Mouse (Mus musculus) neural tube, embryonic 12.5 days (tissue): ENCODE data around the gene Dyrk1b. TPM values are rescaled to one million over a fixed set of nuclear protein-coding genes. Genes with fewer than 3 reads are reported as not detected.
"Not testable (repeated sequence)": the region's sequence is repeated elsewhere in the genome, so short reads cannot be mapped to it uniquely, and the experiment has no call there.

ENCODE experiments used
- ATAC-seq: fragments of 200-750 bp; cut with Nextera tagmentation; 2 replicates; pipeline ENCODE4 v1.8.0; 2017; ENCODE audit warnings: low read depth, mild to moderate bottlenecking, moderate TSS enrichment, moderate library complexity; ENCODE audit not compliant: low FRiP score
- H3K27ac ChIP-seq: fragments of 300-500 bp; sonication (generic); 2 replicates; pipeline ENCODE4 v1.5.1; 2016
- H3K27me3 ChIP-seq: fragments of 300-500 bp; sonication (generic); replicated peaks from 2 replicates; pipeline ENCODE4 v1.6.1; 2016; ENCODE audit warnings: mild to moderate bottlenecking
- H3K36me3 ChIP-seq: fragments of 300-500 bp; sonication (generic); 2 replicates; pipeline ENCODE4 v1.6.1; 2016; ENCODE audit warnings: mild to moderate bottlenecking
- H3K4me1 ChIP-seq: fragments of 300-500 bp; sonication (generic); 2 replicates; pipeline ENCODE4 v1.6.1; 2016
- H3K4me2 ChIP-seq: fragments of 300-500 bp; sonication (generic); replicated peaks from 2 replicates; pipeline ENCODE4 v1.6.1; 2016; ENCODE audit warnings: mild to moderate bottlenecking
- H3K4me3 ChIP-seq: fragments of 300-500 bp; sonication (generic); 2 replicates; pipeline ENCODE4 v1.5.1; 2016
- H3K9ac ChIP-seq: fragments of 300-500 bp; sonication (generic); 2 replicates; pipeline ENCODE4 v1.6.1; 2016; ENCODE audit warnings: mild to moderate bottlenecking
- H3K9me3 ChIP-seq: fragments of 300-500 bp; sonication (generic); 2 replicates; pipeline ENCODE4 v1.6.1; 2016; ENCODE audit warnings: mild to moderate bottlenecking
- WGBS: fragments of 180-500 bp; shearing (Covaris S2); methylation state at CpG from one replicate; pipeline ENCODE4 v1.1.7; 2016; 5-methylcytosine and 5-hydroxymethylcytosine counted together
- polyA plus RNA-seq: library from polyadenylated mRNA; unstranded; fragments of >200 nt; fragmentation: Nextera tagmentation; extraction: Ambion mirVana; gene quantifications from 2 replicates; pipeline ENCODE4 v1.2.1, GENCODE M21; 2016

Gene Dyrk1b
- 20.4 and 22.0 TPM in 2 replicates for polyA plus RNA-seq

DNA sequence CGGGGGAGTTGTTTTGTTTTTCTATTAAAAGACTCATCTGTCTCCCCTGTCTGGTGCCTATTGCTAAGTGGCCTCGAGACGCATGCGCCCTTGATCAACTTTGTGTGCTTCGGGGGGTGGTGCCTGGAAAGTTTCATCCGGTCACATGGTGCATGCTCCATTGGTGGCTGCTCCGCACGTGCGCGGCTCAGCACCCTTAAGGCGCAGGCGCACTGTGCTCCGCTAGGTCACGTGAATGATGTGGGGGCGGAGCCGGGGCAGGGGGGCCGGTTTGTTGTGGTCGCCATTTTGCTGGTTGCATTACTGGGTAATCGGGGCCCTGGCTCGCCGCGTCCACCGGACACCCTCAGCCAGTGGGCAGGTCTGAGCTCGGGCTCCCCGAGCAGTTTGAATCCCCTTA lies at the start of gene Dyrk1b:
TSS of gene Dyrk1b (plus strand) at position 242 of the 400 bp plus-strand sequence.
- H3K27me3 ChIP-seq, result no peaks in the 10 kb centered on the region
- peak within 1 kb of the TSS; percentile 85 for H3K4me2 ChIP-seq
- H3K36me3 ChIP-seq, result peaks cover 67% of the 10 kb centered on the region
- peak; percentile 89 for ATAC-seq
- 1% methylated on average over 25 of the region's 25 CpGs for WGBS
- H3K9me3 ChIP-seq, result no peaks in the 10 kb centered on the region
- peaks cover 13% of the 10 kb centered on the region for H3K4me1 ChIP-seq
- H3K4me3 ChIP-seq, result peak within 1 kb of the TSS; percentile 95
- peak within 1 kb of the TSS; percentile 93 for H3K9ac ChIP-seq
- peak within 1 kb of the TSS; percentile 83 for H3K27ac ChIP-seq

DNA sequence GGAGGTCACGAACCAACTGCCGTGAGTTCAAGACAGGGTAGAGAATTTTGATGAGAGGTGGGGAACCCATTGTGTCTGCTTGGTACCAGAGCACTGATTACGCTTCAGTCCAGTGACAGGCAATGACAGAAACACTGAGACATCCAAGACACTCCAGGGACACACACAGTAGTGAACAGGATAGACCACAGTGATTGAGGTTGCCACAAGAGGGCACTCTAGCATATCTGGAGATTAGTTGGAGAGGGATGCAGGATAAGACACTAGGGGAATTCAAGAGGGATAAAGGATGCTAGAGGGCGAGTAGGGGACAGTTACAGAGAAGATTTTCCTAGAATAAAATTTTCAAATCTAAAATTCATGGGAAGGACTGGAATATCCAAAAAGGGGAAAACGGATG lies 41.7 kb upstream of the Dyrk1b start:
- WGBS, result 62% methylated on average over 5 of the region's 5 CpGs

GRCm38 (mm10) chr7:28148263-28148662 lies 31.0 kb upstream of the Dyrk1b start:
- no peak overlapping the region for H3K27ac ChIP-seq
- 15% methylated on average over 3 of the region's 3 CpGs for WGBS
- H3K4me1 ChIP-seq, result no peaks in the 10 kb centered on the region
- no peak overlapping the region for H3K9ac ChIP-seq
- H3K9me3 ChIP-seq, result 0 out of 2 replicates have a peak, but pooled peaks cover 4% of the 10 kb centered on the region
- no peaks in the 10 kb centered on the region for H3K36me3 ChIP-seq
- H3K27me3 ChIP-seq, result no peaks in the 10 kb centered on the region
- ATAC-seq, result peak; percentile 76; the same call in 1 of the 2 replicates
- no peak overlapping the region for H3K4me2 ChIP-seq
- H3K4me3 ChIP-seq, result no peak overlapping the region

More for the DNA sequence above, 41.7 kb upstream of the Dyrk1b start:
- Histone ChIP-seq H3K27me3 (no peaks in the 10 kb centered on the region), H3K36me3 (no peaks in the 10 kb centered on the region), H3K9ac (no peak overlapping the region), H3K9me3 (no peaks in the 10 kb centered on the region), H3K4me1 (no peaks in the 10 kb centered on the region), H3K4me2 (no peak overlapping the region), H3K27ac (no peak overlapping the region), H3K4me3 (no peak overlapping the region)
- no peak for ATAC-seq

DNA sequence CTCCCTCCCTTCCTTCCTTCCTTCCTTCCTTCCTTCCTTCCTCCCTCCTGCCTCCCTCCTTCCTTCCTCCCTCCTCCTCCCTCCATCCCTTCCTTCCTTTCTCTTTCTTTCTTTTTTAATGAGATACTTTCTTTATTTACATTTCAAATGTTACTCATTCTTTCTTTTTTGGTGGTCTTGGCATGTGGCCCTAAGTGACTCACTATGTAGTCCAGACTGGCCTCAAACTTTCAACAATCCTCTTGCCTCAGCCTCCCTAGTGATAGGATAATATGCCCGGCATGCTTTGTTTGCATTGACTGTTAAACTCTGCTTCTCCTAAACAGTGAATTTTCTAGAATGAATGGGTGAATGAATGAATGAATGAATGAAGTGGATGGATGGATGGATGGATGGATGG lies 29.4 kb upstream of the Dyrk1b start:
- Histone ChIP-seq H3K4me1 (no peaks in the 10 kb centered on the region), H3K9ac (no peak overlapping the region), H3K4me3 (no peak overlapping the region), H3K27me3 (no peaks in the 10 kb centered on the region), H3K27ac (no peak overlapping the region), H3K4me2 (no peak overlapping the region), H3K36me3 (no peaks in the 10 kb centered on the region), H3K9me3 (no peaks in the 10 kb centered on the region)
- no peak for ATAC-seq
- 87% methylated on average over 1 of the region's 1 CpGs for WGBS

- WGBS, result 21% methylated on average over 13 of the region's 13 CpGs
- no peak overlapping the region for H3K4me3 ChIP-seq
- ATAC-seq, result no peak
- no peaks in the 10 kb centered on the region for H3K4me1 ChIP-seq
- H3K27ac ChIP-seq, result no peak overlapping the region
- no peaks in the 10 kb centered on the region for H3K27me3 ChIP-seq
- H3K36me3 ChIP-seq, result no peaks in the 10 kb centered on the region
- H3K4me2 ChIP-seq, result no peak overlapping the region
- H3K9me3 ChIP-seq, result no peaks in the 10 kb centered on the region
- H3K9ac ChIP-seq, result no peak overlapping the region
Observed at GRCm38 (mm10) chr7:28151584-28152221, 27.6 kb upstream of the Dyrk1b start.

DNA sequence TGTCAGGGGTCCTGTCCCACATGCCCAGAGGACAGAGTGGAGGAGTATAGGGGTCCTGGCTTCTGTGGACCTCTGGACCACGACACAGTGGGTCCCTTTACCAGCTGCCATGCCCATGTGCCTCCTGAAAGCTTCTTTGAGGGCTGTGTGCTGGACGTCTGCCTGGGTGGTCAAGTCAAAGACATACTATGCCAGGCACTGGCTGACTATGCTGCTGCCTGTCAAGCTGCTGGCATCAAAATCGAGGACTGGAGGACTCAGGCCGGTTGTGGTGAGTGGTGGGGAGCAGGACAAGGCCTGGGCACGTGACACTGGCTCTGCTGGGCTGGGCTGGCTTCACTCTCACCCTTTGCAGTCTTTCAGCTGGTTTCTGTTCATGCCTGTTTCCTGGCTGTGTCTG lies 25.7 kb upstream of the Dyrk1b start:
- H3K27me3 ChIP-seq, H3K9me3 ChIP-seq, H3K4me3 ChIP-seq, H3K36me3 ChIP-seq, H3K9ac ChIP-seq, ATAC-seq, H3K27ac ChIP-seq, H3K4me2 ChIP-seq, H3K4me1 ChIP-seq: not testable (repeated sequence)
- WGBS, result 49% methylated on average over 5 of the region's 5 CpGs

- H3K9me3 ChIP-seq, result no peaks in the 10 kb centered on the region
- no peak overlapping the region for H3K27ac ChIP-seq
- H3K4me2 ChIP-seq, result no peak overlapping the region
- 0 out of 2 replicates have a peak, but pooled peaks cover 3% of the 10 kb centered on the region for H3K27me3 ChIP-seq
- ATAC-seq, result no peak
- H3K4me3 ChIP-seq, result no peak overlapping the region
- WGBS, result 66% methylated on average over 6 of the region's 6 CpGs
- no peaks in the 10 kb centered on the region for H3K36me3 ChIP-seq
- H3K4me1 ChIP-seq, result no peaks in the 10 kb centered on the region
- no peak overlapping the region for H3K9ac ChIP-seq
Observed at GRCm38 (mm10) chr7:28159292-28159691, 20.0 kb upstream of the Dyrk1b start.

DNA sequence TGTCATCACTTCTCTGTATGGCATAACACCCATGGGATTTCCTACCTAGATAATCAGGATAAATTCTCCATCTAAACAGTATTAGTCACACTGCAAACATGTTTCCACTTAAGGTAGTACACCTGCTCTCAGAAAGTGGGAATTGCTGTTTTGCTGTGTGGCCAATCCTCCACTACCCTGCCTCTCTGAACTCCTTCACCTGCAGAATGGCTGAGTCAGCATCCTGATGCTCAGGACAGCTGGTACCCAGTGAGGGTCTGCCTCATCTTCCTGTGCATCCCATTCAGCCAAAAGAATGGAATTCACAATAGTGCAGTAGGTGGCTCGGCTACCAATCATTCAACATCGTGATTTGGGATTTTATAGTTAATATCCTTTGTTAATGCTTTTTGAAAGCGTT lies 19.4 kb upstream of the Dyrk1b start:
- Histone ChIP-seq H3K36me3 (no peaks in the 10 kb centered on the region), H3K9me3 (no peaks in the 10 kb centered on the region), H3K27me3 (0 out of 2 replicates have a peak, but pooled peaks cover 3% of the 10 kb centered on the region), H3K9ac (no peak overlapping the region), H3K4me3 (no peak overlapping the region), H3K4me2 (no peak overlapping the region), H3K27ac (no peak overlapping the region), H3K4me1 (no peaks in the 10 kb centered on the region)
- 80% methylated on average over 3 of the region's 3 CpGs for WGBS
- ATAC-seq, result no peak

- no peak overlapping the region for H3K4me2 ChIP-seq
- H3K4me1 ChIP-seq, result no peaks in the 10 kb centered on the region
- H3K27me3 ChIP-seq, result 0 out of 2 replicates have a peak, but pooled peaks cover 3% of the 10 kb centered on the region
- no peak overlapping the region for H3K4me3 ChIP-seq
- ATAC-seq, result no peak
- WGBS, result 53% methylated on average over 9 of the region's 9 CpGs
- H3K9me3 ChIP-seq, result no peaks in the 10 kb centered on the region
- no peak overlapping the region for H3K9ac ChIP-seq
- no peaks in the 10 kb centered on the region for H3K36me3 ChIP-seq
- H3K27ac ChIP-seq, result no peak overlapping the region
Observed at GRCm38 (mm10) chr7:28161163-28161749, 18.0 kb upstream of the Dyrk1b start.

GRCm38 (mm10) chr7:28165406-28165805 lies 13.9 kb upstream of the Dyrk1b start:
- ATAC-seq, result no peak
- Histone ChIP-seq H3K9ac (no peak overlapping the region), H3K27me3 (no peaks in the 10 kb centered on the region), H3K4me2 (no peak overlapping the region), H3K27ac (no peak overlapping the region), H3K36me3 (no peaks in the 10 kb centered on the region), H3K4me3 (no peak overlapping the region), H3K9me3 (no peaks in the 10 kb centered on the region), H3K4me1 (peaks cover 14% of the 10 kb centered on the region)
- WGBS, result 80% methylated on average over 6 of the region's 6 CpGs

- 14% methylated on average over 9 of the region's 9 CpGs for WGBS
- H3K9me3 ChIP-seq, result no peaks in the 10 kb centered on the region
- no peaks in the 10 kb centered on the region for H3K36me3 ChIP-seq
- H3K4me2 ChIP-seq, result peak overlapping the region; percentile 95
- no peaks in the 10 kb centered on the region for H3K27me3 ChIP-seq
- no peak for ATAC-seq
- peak overlapping the region; percentile 86 for H3K4me3 ChIP-seq
- H3K9ac ChIP-seq, result peak overlapping the region; percentile 49
- peaks cover 26% of the 10 kb centered on the region for H3K4me1 ChIP-seq
- 0 out of 2 replicates have a peak overlapping the region, but pooled peaks have one; percentile 7 for H3K27ac ChIP-seq
Observed at GRCm38 (mm10) chr7:28168320-28169115, 10.8 kb upstream of the Dyrk1b start.
